Mouse (Mus musculus): ENCODE measurements around the gene Cyp4b1.
"Not testable (repeated sequence)": the region's sequence is repeated elsewhere in the genome, so short reads cannot be mapped to it uniquely, and the experiment has no call there.

The Cyp4b1 gene

DNA sequence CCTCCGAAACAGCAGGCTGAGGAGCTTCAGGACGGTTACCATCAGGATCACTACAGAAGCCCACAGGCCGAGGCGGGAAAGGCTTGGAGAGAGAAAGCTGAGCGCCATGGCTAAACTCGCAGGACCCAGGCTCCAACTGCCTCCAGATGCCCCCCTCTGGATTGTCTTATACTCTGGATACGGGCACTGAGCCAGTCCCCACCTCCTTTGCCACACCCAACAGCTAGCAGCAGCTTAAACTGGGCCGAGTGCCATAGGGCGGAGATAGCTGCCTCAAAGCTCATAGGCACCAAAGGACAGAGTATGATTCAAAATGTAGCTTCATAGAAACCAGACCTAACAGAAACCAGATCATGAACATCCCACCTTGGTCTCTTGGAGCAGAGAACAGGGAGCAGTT lies at the start of gene Cyp4b1:
Gene Cyp4b1 (minus strand): TSS at position 144 of the 400 bp plus-strand sequence.
- DNase-seq = no peak

DNA sequence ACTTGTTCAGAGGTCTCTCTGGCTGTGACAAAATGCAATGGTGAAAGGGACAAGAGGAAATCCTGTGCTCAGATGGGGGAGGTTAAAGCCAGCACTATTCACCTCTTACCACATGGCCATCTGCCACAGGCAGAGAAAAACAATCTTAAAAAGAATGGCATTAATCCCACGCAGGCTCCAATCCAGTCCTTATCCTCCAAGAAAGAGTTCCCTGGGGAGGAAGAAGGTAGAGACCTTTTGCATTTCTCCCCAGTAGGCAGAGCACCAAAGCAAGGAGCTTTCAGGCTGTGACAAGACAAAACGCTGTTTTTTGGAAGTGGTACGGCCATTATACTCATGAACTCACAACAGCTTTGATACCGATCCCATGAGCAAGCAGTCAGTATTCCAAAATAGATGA lies 38.8 kb upstream of the Cyp4b1 start:
- no peak for DNase-seq

DNA sequence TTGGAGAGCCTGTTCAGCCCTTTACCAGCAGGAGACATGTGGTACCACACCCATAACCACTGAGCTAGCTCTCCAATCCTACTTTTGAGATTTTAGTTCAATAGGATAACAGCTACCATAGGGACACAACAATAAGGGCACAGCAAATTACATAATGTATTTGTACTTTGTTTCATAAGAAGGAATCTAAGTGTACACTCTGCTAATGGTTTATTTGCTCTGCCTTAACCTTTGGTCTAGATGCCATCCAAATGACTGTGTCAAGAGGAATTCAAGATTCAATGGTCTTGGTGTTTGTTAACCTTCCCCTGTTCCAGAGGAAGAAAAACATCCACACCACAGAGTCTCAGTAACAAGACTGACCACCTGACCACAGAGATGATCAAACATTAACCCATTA lies 11.7 kb upstream of the Cyp4b1 start:
- no peak for DNase-seq

DNA sequence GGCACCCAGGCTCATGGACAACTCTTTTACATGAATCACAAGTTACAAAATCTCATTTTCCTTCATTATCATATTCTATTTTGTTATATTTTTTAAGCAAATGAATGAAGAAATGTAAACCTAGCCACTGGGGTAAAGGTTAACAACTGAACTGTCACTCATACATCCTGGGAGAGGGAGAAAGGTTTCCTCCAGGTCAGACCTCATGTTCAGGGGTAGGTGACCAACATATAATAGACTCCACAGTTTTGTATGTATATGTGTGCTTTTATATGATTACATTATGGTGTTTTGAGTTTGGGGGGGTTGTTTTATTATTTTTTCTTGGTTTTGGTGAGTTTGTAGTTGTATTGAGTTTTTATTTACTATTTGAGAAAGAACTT lies 10.3 kb upstream of the Cyp4b1 start:
- no peak for DNase-seq

DNA sequence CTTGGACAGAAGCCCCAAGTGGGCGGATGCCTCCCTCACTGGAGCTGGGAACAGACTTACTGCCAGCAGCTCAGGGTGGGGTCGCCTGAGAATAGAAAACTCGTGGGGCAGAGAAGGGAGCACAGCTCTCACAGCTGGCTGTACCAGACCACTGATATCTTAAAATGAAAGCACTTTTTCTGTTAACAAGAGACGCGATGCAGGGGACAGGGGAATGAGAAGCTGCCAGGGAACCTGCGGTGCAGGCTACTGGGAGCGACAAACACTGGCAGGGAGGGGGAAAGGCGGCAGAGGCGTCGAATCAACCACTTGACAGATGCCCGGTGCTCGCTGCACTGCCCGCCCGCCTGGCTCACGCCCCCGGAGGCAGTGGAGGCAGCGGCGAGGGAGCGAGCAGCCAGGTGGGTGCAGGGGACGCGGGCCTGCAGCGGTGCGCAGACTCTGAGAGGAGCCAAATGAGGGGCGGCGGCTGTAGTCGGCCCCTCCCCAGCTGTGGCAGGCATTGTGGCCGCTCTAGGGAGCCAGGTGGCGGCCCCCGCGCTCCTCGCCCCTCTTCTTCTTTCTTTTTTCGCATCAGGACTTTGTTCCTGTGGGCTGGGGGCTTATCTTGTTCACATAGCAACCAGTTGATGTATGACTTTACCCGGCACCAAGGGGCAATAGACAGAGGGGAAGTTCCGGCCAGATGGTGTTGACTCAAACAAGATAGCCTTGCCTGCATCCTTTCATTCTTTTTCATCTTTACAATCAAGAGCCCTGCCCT lies 9.8 kb upstream of the Cyp4b1 start:
- DNase-seq = peak in 1 of 2 experiments; percentile 9

DNA sequence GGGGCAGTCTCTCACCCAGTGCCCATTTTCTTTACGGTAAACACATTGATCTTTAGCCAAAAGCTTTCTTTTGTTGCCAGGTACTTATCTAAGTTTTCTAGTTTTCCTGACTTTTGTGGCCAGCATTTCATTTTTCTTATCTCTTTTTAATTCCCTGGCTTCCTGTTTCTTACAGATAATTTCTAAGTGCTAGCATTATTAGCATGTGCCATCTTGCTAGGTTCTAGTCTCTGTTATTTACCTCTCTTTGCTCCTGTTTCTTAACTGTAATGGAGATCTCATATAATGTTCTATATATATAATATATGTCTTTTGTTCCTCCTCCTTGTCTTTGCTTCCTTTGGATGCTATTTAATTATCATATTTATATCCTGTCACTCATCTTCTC lies 9.0 kb upstream of the Cyp4b1 start:
- DNase-seq = not testable (repeated sequence)

DNA sequence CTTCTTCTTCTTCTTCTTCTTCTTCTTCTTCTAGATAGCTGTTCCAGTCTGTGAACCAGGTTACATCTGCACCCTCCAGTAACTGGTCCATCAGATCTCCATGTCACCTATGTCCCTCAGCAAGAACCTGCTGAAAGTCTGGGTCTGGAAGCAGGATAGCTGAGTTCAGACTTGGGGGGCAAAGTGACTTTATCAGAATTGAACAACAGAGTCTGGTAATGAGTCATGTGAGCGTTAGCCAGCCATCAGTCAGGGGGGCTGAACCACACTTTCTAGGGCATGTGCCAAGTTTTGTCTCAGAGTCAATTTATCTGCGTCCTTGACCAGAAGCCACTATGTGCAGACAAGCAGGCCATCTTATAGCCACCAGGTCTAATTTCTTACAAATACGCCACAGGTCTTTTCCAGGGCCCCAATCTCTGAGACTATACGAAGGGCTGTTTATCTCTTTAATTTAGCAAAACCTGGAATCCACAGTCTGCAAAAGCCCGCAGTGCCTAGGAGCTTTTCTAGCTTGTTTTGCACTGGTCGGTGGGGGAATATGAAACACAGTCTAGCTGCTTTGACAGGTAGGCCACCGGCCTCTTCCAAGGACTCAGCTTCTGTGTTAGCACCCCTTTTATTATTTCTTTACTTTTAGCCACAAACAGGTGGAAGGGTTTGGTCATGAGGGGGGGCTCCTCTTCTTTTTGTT lies 8.5 kb upstream of the Cyp4b1 start:
- DNase-seq = not testable (repeated sequence)

DNA sequence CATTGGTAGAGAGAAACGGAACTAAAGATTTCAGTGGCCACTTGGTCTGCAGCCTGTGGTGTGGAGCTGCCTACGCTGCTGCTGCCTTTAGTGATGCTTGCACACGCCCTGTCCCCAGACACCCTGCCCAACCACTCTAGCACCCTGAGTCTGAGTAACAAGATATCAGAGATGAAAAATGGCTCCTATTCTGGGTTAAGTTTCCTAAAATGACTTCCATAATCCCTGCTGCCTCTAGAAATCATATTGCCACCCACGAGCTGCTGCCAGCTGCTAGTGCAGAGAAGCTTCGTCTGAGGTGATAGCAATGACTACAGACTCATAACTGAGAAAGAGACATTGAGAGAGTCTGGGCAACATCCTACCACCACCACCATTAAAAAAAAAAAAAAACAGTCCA lies 3.3 kb upstream of the Cyp4b1 start:
- no peak for DNase-seq

DNA sequence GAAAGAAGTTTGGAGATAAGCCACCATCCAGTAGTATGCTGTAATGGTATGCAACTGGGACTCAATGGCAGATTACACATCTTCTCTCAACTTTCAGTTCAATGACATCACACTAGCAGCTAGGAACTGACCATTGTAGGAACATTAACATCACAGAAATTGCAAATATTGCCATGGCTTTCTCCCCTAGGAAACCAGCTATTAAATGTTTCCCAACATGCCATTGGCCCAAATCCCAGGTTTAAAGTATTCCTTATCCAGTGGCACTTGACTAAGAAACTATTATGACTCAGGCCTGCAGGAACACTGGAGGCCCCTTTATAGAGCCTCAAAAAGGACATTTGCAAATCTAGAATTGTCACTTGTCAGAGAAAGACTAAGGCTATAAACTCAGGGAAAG lies 1.8 kb upstream of the Cyp4b1 start:
- DNase-seq = no peak

DNA sequence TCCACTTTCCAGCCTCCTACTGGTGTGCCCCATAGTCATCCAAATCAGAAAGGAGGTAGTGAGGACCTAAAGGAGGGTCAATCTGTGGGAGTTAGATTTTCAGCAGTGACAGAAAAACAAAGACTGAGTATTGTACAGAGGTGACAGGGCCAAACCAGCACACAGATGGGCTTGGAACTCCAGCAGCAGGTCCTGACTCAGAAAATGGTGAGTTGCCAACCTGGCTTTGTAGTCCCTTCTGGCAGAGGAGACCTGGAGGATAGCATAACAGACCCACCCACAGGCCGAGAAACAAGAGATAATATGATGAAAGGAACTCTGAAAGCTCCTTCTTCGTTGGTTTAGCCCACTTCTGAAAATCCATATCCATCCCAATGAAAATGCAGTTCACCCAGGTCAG lies 1.2 kb upstream of the Cyp4b1 start:
- no peak for DNase-seq

DNA sequence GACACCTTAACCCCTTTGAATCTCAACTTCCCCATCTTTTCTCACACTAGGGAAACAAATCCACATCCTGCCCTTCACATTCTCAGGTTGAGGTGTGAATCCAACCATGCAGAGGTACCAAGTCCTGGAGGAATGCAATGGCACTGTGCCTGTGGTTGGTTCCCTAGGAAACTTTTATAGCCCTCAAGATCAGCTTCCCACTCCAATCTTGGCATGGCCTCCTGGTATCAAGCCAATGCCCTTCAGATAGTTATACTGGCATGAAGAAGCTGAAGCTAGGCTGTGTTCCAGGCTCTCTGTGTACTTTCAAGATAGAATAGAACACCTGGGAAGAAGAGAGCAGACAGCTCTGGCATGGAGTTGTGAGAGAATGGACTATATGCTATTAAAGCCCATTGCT lies 2.2 kb downstream of the Cyp4b1 start:
- no peak for DNase-seq

DNA sequence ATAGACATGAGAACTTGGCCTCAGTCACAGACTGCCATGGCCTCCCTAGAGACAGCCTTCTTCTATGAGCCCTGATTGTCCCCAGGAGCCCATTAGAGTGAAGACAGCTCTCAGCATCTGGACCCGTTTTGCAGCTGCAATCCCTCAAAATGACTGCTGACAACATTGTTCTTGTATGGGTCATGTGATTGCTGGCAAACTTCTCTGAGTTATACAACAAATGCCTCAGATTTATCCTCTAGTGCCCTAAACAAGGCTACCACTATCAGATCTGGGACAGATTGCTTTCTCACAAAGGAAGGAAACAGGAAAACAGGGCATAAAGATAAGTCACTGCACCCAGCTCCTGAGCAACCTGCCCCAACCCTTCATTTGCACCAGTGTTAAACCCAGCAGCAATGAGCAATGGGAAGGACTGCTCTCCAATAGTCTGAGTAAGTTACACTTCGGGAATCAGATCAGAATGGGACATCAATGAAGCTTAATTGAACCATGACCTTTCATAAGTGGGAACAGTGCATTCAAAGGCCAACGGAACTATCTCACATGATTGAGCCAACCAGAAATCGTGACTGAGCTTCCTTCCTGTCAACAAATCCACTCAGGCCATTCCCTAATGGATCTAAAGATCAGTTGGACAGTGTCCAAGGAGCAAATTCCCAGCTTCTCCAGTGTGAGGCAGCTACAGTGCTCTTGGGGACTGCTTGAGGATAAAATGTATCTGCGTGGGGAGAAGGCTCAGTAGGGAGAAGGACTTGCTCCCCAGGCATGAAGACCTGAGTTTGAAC lies 4.4 kb downstream of the Cyp4b1 start:
- no peak for DNase-seq

DNA sequence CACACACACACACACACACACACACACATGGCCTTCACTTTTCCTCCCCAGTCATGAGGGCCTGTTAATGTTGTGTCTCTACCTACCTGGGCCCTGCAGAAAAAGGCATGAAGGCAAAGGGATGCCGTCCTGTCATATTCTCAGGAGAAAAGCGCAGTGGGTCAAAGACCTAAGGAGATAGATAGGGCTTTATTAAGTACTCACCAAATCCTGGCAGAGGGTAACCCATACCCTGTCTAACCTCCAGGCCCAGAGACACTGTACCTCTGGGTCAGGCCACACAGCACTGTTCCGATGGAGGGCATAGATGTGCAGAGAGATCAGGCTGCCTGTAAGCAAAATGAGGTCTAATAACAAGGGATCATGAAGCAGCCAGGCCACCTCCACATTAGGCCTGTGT lies 22.0 kb downstream of the Cyp4b1 start:
- DNase-seq = not testable (repeated sequence)

DNA sequence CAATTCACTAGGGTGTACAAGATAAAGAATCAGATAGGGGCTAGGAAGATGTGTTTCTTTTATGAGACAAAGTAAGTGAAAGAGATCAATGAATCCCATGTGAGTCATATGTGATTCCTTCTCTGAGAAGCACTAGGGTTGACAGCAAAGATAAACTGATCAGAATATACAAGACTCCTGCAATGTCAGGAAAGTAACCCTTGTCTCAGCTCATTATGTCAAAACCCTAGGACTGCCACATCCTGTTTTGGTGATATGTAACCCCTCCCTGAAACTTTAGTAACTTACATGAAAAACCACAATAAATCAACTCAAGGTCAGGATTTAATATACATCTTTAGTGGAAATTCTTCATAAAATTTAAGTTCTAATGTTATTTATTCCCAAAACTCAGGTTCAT lies 33.5 kb downstream of the Cyp4b1 start:
- DNase-seq = no peak

DNA sequence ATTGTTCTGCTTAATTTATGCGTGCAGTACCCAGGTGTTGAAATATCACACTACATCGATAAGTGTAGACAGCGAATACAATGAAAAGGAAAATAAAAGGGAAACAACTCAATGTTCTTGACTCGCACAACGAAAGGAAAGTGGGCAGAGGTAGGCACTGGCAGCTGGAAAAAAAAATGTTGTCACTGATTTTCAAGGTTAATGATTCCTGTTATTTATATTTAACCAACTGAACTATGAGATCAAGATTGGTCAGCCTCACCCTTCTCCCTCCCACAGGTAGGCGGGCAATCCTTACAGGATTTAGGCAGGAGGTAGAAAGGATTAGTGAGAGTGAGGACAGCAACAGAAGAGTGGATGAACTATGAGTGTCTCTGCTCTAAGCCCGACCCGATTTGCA lies 46.9 kb downstream of the Cyp4b1 start, which contains the start of gene Cyp4a32:
Gene Cyp4a32 (plus strand): TSS at position 359 of the 400 bp plus-strand sequence.
- DNase-seq = not testable (repeated sequence)

DNA sequence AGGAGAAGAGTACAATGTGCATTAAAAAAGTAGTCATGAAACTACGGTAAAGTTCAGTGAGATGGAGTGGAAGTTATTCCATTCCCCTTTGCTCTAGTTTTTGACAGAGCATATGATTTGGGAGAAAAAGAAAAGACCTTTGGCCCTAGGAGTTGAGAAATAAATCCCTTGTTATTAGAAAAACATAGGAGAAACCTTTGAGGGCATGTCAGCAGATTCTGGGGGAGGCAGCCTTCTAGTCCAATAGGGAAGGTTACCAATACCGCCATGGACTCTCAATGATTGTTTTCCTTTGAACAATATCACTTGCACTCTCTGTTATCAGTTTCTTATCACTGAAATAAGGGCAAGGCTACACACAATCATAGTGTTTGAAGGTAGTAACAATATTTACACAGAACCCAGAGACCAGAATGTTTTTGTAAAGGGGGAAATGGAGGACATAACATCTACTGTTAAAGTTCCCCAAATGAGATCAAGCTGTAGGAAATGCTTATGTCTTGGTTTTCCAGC lies 50.6 kb downstream of the Cyp4b1 start:
- no peak for DNase-seq

DNA sequence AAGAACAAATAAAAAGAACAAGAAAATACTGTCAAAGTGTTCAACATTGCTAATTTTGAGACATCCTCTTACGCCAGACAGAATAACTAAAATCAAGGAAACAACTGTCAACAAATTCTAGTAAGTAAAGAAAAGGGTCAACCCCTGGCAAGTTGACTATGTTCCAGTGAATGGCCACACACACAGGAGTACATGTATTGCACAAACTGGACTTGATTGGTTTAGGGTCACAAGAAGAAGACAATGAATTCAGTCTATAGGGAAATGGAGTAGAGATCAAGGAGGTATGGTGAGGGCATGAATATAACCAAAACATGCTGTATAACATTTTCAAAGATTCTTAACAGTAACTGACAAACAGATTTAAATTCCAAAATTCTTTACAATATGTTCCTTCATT lies 51.2 kb downstream of the Cyp4b1 start:
- DNase-seq = no peak

DNA sequence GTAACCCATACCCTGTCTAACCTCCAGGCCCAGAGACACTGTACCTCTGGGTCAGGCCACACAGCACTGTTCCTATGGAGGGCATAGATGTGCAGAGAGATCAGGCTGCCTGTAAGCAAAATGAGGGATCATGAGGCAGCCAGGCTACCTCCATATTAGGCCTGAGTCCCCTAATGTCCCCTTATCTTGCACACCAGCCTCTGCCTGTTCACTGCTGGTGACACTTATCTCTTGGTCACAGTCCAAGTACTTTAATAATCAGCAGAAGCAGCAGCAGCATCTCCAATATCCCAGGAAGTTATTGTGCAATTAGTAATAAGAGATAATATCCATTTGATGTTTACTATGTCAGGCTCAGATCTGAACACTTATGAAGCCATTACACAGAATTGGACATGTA lies 64.5 kb downstream of the Cyp4b1 start:
- DNase-seq = no peak

DNA sequence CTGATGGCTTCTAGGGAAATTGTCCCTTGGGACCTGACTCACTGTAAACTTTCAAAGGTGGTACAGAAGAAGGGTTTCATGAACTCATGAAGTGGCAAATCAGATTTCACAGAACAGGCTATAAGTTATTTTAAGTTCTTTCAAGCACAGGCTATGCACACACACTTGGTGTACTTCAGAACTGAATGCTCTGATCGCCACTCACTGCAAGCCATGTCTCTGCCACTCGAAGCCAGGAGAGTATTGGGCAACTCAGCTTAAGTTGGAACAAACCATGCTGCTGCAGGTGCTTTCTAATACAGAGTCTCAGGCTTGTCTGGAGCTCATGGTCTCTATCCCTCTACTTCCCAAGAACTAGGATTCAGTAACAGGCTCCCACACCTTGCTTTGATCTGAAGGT lies 71.7 kb downstream of the Cyp4b1 start:
- DNase-seq = no peak

DNA sequence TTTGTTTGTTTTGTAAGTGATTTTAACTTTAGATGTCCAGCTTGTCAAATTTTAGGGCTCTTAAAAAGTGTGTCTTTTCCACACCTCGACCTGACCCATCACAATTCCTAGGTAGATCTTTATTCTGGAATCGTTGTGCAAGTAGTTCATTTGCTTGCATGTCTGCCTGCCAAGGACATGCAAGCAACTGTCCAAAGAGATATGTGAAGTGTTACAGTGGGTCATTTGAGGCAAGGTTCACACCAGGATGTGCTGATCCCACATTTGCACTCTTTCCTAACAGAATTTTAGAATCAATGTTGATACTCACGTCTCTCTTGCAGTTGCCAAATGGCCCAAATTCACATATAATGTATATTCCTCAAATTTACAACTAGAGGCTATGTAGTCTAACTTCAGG lies 72.3 kb downstream of the Cyp4b1 start:
- no peak for DNase-seq
